Mouse (Mus musculus): Measurements from ENCODE around the gene Fbxl21. TPM values are rescaled to one million over a fixed set of nuclear protein-coding genes. Genes with fewer than 3 reads are reported as not detected.

The Fbxl21 gene
- total RNA-seq, 2 experiments from 2014 or later = 6.8 to 7.3 TPM

DNA sequence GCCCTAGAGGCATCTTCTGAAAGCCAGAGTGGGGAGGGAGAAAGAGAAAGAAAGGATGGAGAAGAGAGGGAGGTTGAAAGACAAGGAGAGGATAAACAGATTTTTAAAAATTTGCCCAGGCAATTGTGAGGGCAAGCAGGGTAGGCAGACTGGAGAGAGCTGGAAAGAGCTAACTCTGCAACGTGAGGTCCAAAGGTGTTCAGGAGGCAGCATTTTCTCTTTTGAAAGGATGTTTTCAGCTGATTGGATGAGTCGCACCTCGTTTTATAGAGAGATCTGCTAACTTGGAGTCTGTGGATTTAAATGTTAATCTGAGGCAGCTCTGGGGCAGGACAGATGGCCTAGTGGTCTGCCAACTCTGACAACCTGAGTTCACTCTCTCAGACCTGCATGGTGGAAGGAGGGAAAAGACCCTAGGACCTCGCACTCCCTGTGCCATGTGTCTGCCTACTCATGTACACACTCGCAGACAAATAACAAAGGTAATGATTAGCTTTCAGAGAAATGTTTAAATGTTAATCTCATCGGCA, 37.6 kb downstream of the Fbxl21 start:
- no peak overlapping the region for H3K4me3 ChIP-seq
- TF ChIP-seq CTCF (IDR thresholded peaks at IDR 0.05) = no peak
- intact Hi-C loops (cut with DNase I) = loop anchor here (5.0 kb wide), 1 partner anchor 82 kb away; no protein-coding TSS in a partner anchor
- H3K27ac ChIP-seq = no peak overlapping the region
- DNase-seq (ENCODE audit: extremely low spot score in 1 of 2, low spot score in 2 of 2) = no peak

- Histone ChIP-seq H3K4me3 (no peak overlapping the region), H3K27ac (no peak overlapping the region)
- no peak for TF ChIP-seq CTCF (IDR thresholded peaks at IDR 0.05)
- intact Hi-C loops (cut with DNase I) = no loop called here
- DNase-seq (ENCODE audit: extremely low spot score in 1 of 2, low spot score in 2 of 2) = no peak
These were observed 38.9 kb downstream of the Fbxl21 start for GRCm38 (mm10) chr13:56561129-56561528.

- H3K27ac ChIP-seq = no peak overlapping the region
- intact Hi-C loops (cut with DNase I) = loop anchor here (1.0 kb wide), 1 partner anchor 172 kb away; no protein-coding TSS in a partner anchor
- peak; percentile 63 for TF ChIP-seq CTCF (IDR thresholded peaks at IDR 0.05)
- no peak overlapping the region for H3K4me3 ChIP-seq
- peak; percentile 24 to 44 for DNase-seq (ENCODE audit: extremely low spot score in 1 of 2, low spot score in 2 of 2)
These were observed 40.8 kb downstream of the Fbxl21 start for GRCm38 (mm10) chr13:56563075-56563474.

DNA sequence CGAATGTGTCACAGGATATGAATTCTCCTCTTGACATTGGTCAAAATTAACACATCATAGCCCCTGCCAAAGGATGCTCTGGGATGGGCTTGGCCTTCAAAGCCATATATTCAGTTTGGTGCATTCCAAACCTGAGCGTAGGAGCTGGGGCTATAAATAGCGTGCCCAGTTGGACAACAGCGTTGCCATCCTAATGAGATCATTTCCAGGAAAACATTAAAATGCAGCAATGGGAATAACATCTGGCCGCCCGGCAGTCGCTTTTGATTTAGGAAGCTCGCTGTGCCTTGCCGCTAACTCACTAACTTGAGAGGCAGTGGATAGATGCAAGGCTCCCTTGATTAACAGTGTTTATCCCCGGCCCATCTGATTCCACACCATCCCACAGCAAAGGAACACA, 44.1 kb downstream of the Fbxl21 start:
- H3K27ac ChIP-seq = no peak overlapping the region
- no peak for TF ChIP-seq CTCF (IDR thresholded peaks at IDR 0.05)
- intact Hi-C loops (cut with DNase I) = no loop called here
- DNase-seq (ENCODE audit: extremely low spot score in 1 of 2, low spot score in 2 of 2) = no peak
- H3K4me3 ChIP-seq = no peak overlapping the region

DNA sequence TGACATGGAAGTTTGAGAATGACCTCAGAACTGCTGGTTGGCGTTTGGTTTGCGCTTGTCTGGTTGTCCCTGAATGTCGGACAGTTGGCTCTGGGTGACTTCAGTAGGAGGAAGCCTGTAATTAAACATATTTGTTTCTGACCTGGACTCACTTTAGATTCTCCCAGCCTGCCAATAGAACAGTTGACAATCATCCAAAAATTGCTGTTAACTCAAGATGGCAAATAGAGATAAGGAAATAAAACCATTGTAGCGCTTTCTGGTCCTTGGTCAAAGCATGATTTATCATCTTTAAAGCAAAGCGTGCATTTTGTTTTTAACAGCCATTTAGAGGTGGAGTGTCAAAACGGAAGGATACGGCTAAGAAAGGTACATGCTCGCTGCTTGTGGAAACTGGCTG, 49.4 kb downstream of the Fbxl21 start:
- no peak for DNase-seq (ENCODE audit: extremely low spot score in 1 of 2, low spot score in 2 of 2)
- no peak overlapping the region for H3K27ac ChIP-seq
- intact Hi-C loops (cut with DNase I) = no loop called here
- H3K4me3 ChIP-seq = no peak overlapping the region
- TF ChIP-seq CTCF (IDR thresholded peaks at IDR 0.05) = no peak

GRCm38 (mm10) chr13:56575074-56575473, 52.8 kb downstream of the Fbxl21 start:
- TF ChIP-seq CTCF (IDR thresholded peaks at IDR 0.05) = no peak
- DNase-seq (ENCODE audit: extremely low spot score in 1 of 2, low spot score in 2 of 2) = no peak
- H3K4me3 ChIP-seq = no peak overlapping the region
- intact Hi-C loops (cut with DNase I) = loop anchor here (2.0 to 5.0 kb wide), 2 partner anchors 40 to 67 kb away; no protein-coding TSS in a partner anchor
- H3K27ac ChIP-seq = no peak overlapping the region

DNA sequence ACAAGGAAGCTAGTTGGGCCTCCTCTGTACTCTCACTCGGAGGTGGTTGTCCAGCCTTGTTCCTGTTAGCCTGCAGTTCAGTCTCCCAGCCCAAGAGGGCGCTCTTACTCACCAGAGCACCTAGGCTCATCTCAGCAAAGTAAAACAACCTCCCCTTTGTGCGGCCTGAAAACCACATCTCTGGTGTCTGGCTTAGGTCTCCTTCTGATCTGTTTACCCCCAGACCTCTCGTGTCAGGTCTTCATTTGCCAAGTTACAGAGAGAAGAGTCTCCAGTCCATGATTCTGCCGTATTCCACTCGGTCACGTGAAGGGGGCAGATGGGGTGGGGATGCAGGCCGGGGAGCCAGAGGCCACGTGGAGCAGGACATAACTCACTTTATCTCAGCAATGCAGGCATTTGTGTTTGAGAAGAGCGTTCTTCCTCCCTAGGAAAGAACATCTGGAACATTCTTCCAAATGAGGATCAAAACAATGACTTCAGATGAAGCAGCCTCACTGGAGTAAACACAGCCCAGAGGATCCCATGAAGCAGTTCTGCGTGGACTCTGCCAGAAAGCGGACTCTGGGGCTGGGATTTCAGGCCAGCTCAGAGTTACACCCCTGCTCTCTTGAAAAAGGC, 53.5 kb downstream of the Fbxl21 start:
- TF ChIP-seq CTCF (IDR thresholded peaks at IDR 0.05) = peak; percentile 78
- intact Hi-C loops (cut with DNase I) = loop anchor here (2.0 to 5.0 kb wide), 2 partner anchors 39 to 66 kb away; no protein-coding TSS in a partner anchor
- H3K4me3 ChIP-seq = no peak overlapping the region
- peak; percentile 63 to 69 for DNase-seq (ENCODE audit: extremely low spot score in 1 of 2, low spot score in 2 of 2)
- H3K27ac ChIP-seq = 0 out of 2 replicates have a peak overlapping the region, but pooled peaks have one; percentile 15

DNA sequence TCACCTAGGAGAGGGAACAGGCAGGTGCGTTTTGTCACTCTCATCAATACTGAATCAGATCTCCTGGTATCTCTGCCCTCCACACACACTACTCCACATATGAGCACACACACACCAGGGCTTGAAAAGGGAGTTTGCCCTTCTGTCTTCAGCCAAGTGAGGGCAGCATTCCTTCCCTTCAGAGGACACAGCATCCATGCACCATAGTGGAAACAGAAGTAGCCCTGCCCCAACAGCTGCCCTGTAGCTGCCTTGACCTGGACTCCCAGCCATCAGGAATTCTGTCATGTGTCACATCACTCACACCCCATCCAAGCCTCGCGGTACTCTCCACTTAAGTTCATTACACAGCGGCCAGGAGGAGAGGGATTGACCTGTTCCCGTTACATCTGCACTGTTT, 55.8 kb downstream of the Fbxl21 start:
- H3K27ac ChIP-seq = no peak overlapping the region
- intact Hi-C loops (cut with DNase I) = loop anchor here (5.0 kb wide), 1 partner anchor 64 kb away; no protein-coding TSS in a partner anchor
- TF ChIP-seq CTCF (IDR thresholded peaks at IDR 0.05) = no peak; the same call in 1 of the 2 replicates
- H3K4me3 ChIP-seq = no peak overlapping the region
- no peak for DNase-seq (ENCODE audit: extremely low spot score in 1 of 2, low spot score in 2 of 2)

DNA sequence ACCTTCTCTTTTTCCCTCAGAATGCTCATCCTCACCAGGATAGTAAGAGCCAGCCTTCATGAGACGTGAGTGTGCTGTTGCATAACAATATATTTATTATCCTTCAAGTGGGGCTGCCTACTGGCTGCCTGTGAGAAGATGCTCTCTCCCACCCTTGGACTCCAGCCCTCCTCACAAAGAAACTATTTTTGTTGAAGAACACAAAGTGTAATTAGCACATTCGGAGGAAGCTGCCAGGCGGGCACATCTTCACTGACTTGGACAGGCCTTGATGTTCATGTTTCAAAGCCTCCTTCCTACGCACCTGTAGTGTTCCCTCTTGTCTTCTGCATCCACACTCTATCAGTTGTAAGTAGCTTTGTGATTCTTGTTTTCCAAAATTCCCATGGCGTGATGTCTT, 58.2 kb downstream of the Fbxl21 start:
- no peak for DNase-seq (ENCODE audit: extremely low spot score in 1 of 2, low spot score in 2 of 2)
- no peak overlapping the region for H3K27ac ChIP-seq
- TF ChIP-seq CTCF (IDR thresholded peaks at IDR 0.05) = no peak
- intact Hi-C loops (cut with DNase I) = no loop called here
- H3K4me3 ChIP-seq = no peak overlapping the region

- intact Hi-C loops (cut with DNase I) = no loop called here
- DNase-seq (ENCODE audit: extremely low spot score in 1 of 2, low spot score in 2 of 2) = no peak
- H3K27ac ChIP-seq = no peak overlapping the region
These were observed 59.2 kb downstream of the Fbxl21 start for GRCm38 (mm10) chr13:56581512-56581911.

GRCm38 (mm10) chr13:56581961-56582434, 59.7 kb downstream of the Fbxl21 start:
- peak in 1 of 2 experiments; percentile 23 for DNase-seq (ENCODE audit: extremely low spot score in 1 of 2, low spot score in 2 of 2)
- intact Hi-C loops (cut with DNase I) = no loop called here
- H3K27ac ChIP-seq = no peak overlapping the region
- H3K4me3 ChIP-seq = no peak overlapping the region
- no peak for TF ChIP-seq CTCF (IDR thresholded peaks at IDR 0.05)

More at GRCm38 (mm10) chr13:56581512-56581911, 59.2 kb downstream of the Fbxl21 start:
- H3K4me3 ChIP-seq = no peak overlapping the region
- no peak for TF ChIP-seq CTCF (IDR thresholded peaks at IDR 0.05)

- intact Hi-C loops (cut with DNase I) = no loop called here
- TF ChIP-seq CTCF (IDR thresholded peaks at IDR 0.05) = no peak
- no peak overlapping the region; the same call in 1 of the 2 replicates for H3K27ac ChIP-seq
- DNase-seq (ENCODE audit: extremely low spot score in 1 of 2, low spot score in 2 of 2) = no peak
- no peak overlapping the region for H3K4me3 ChIP-seq
These were observed 60.4 kb downstream of the Fbxl21 start for GRCm38 (mm10) chr13:56582720-56583119.

Data from left cerebral cortex, adult 2 months (tissue).